Comparison of ENCODE assay signal across 10 mouse cellular contexts in genomic region chr5:73651855-73652201, GRCm38 (mm10). TPM values are rescaled to one million over a fixed set of nuclear protein-coding genes. Genes with fewer than 3 reads are reported as not detected.
DNase-seq lines count a peak whose midpoint lies in the region; ATAC-seq and TF ChIP-seq lines count a peak whose summit lies in the region.
"Had no signal": no experiment of that assay in that cellular context is flagged by ENCODE, and none has a peak within 500 bp of the region (broad histone marks: within the 10 kb centered on the region; RNA-seq: fewer than 3 reads in every experiment).

No protein-coding gene starts in this region.

- no peaks in the 10 kb centered on the region for H3K9me3 ChIP-seq in kidney, embryonic 14.5 days (ENCODE audit: control insufficient read depth, low read length)
- H3K9me3 ChIP-seq in forebrain, postnatal 0 days (ENCODE audit: low read length): no peaks in the 10 kb centered on the region
- no peaks in the 10 kb centered on the region for H3K9me3 ChIP-seq in liver, embryonic 16.5 days (replicated peaks; ENCODE audit: control insufficient read depth, low read length)
- no peaks in the 10 kb centered on the region for H3K9me3 ChIP-seq in neural tube, embryonic 14.5 days (ENCODE audit: control insufficient read depth, low read length)

- H3K4me3 ChIP-seq in kidney, embryonic 14.5 days (ENCODE audit: low read length): peak overlapping the region; percentile 53
- H3K4me3 ChIP-seq in forebrain, postnatal 0 days (ENCODE audit: low read depth, low read length): peak overlapping the region; percentile 32; the same call in 1 of the 2 replicates
- no peak overlapping the region; the same call in 1 of the 2 replicates for H3K4me3 ChIP-seq in liver, embryonic 16.5 days (ENCODE audit: low read depth, low read length)
- H3K4me3 ChIP-seq in neural tube, embryonic 14.5 days (ENCODE audit: low read depth, low read length): no peak overlapping the region

- no peak overlapping the region for H3K27ac ChIP-seq in kidney, embryonic 14.5 days (ENCODE audit: low read depth, low read length)
- H3K27ac ChIP-seq in forebrain, postnatal 0 days (ENCODE audit: low read depth, low read length): no peak overlapping the region
- no peak overlapping the region for H3K27ac ChIP-seq in liver, embryonic 16.5 days (ENCODE audit: low read length)
- no peak overlapping the region for H3K27ac ChIP-seq in neural tube, embryonic 14.5 days (ENCODE audit: low read depth, low read length)

- no peak for TF ChIP-seq CTCF in forebrain, postnatal 0 days (IDR thresholded peaks at IDR 0.05; ENCODE audit: low read depth)

- intact Hi-C loops in left cerebral cortex, postnatal 14 days (cut with DNase I): no loop called here

- no peak overlapping the region for H3K9ac ChIP-seq in kidney, embryonic 14.5 days (ENCODE audit: low read depth, low read length)
- H3K9ac ChIP-seq in forebrain, postnatal 0 days: no peak overlapping the region
- no peak overlapping the region for H3K9ac ChIP-seq in liver, embryonic 16.5 days (ENCODE audit: low read depth, low read length)
- no peak overlapping the region for H3K9ac ChIP-seq in neural tube, embryonic 14.5 days (replicated peaks; ENCODE audit: low read depth, low read length)

- under 1% methylated on average over 4 of the region's 4 CpGs for WGBS in kidney, embryonic 14.5 days
- 2% methylated on average over 4 of the region's 4 CpGs for WGBS in forebrain, postnatal 0 days
- under 1% methylated on average over 4 of the region's 4 CpGs for WGBS in liver, embryonic 16.5 days (ENCODE audit: insufficient replicate concordance)
- under 1% methylated on average over 4 of the region's 4 CpGs for WGBS in neural tube, embryonic 14.5 days

- peaks cover 17% of the 10 kb centered on the region for H3K4me1 ChIP-seq in kidney, embryonic 14.5 days (ENCODE audit: control insufficient read depth, insufficient read depth, low read length)
- peaks cover 13% of the 10 kb centered on the region for H3K4me1 ChIP-seq in forebrain, postnatal 0 days (ENCODE audit: insufficient read depth)
- no peaks in the 10 kb centered on the region; the same call in 1 of the 2 replicates for H3K4me1 ChIP-seq in liver, embryonic 16.5 days (ENCODE audit: control insufficient read depth, low read depth, low read length)
- peaks cover 8% of the 10 kb centered on the region for H3K4me1 ChIP-seq in neural tube, embryonic 14.5 days (ENCODE audit: control insufficient read depth, insufficient read depth, low read length)

- peak overlapping the region; percentile 74 for H3K4me2 ChIP-seq in kidney, embryonic 14.5 days (replicated peaks; ENCODE audit: low read depth, low read length)
- H3K4me2 ChIP-seq in forebrain, postnatal 0 days (ENCODE audit: low read depth): peak overlapping the region; percentile 69; the same call in 1 of the 2 replicates
- H3K4me2 ChIP-seq in liver, embryonic 16.5 days (ENCODE audit: low read depth, low read length): peak overlapping the region; percentile 74
- H3K4me2 ChIP-seq in neural tube, embryonic 14.5 days (ENCODE audit: low read depth, low read length): peak overlapping the region; percentile 75

- DNase-seq in kidney, adult 11 months: no peak
- no peak for DNase-seq in forebrain, postnatal 0 days
- DNase-seq in natural killer cell, adult 2 months (ENCODE audit: low spot score in 2 of 2): no peak
- no peak for DNase-seq in right cerebral cortex, postnatal 4 days
- no peak for DNase-seq in left cerebral cortex, postnatal 14 days (ENCODE audit: low spot score in 2 of 2)
- DNase-seq: layer of hippocampus, postnatal 36 days had no signal

- ATAC-seq in kidney, embryonic 14.5 days (ENCODE audit: low FRiP score, low TSS enrichment): no peak
- no peak for ATAC-seq in forebrain, postnatal 0 days
- no peak for ATAC-seq in liver, embryonic 16.5 days (ENCODE audit: low read depth)
- ATAC-seq in neural tube, embryonic 14.5 days (ENCODE audit: low read depth): no peak

- H3K36me3 ChIP-seq in kidney, embryonic 14.5 days (ENCODE audit: control insufficient read depth, insufficient read depth, low read length): no peaks in the 10 kb centered on the region
- H3K36me3 ChIP-seq in forebrain, postnatal 0 days (ENCODE audit: insufficient read depth): no peaks in the 10 kb centered on the region
- no peaks in the 10 kb centered on the region for H3K36me3 ChIP-seq in liver, embryonic 16.5 days (ENCODE audit: control insufficient read depth, insufficient read depth)
- no peaks in the 10 kb centered on the region for H3K36me3 ChIP-seq in neural tube, embryonic 14.5 days (ENCODE audit: control insufficient read depth, insufficient read depth, low read length)

- peaks cover 47% of the 10 kb centered on the region for H3K27me3 ChIP-seq in kidney, embryonic 14.5 days (ENCODE audit: control insufficient read depth, insufficient read depth, low read length)
- peaks cover 44% of the 10 kb centered on the region for H3K27me3 ChIP-seq in forebrain, postnatal 0 days (ENCODE audit: insufficient read depth, low read length)
- H3K27me3 ChIP-seq in liver, embryonic 16.5 days (ENCODE audit: control insufficient read depth, insufficient read depth, low read depth, low read length): peaks cover 63% of the 10 kb centered on the region
- H3K27me3 ChIP-seq in neural tube, embryonic 14.5 days (ENCODE audit: control insufficient read depth, insufficient read depth, low read length): peaks cover 28% of the 10 kb centered on the region

RNA-seq across cellular contexts. Expression of gene Spata18, which starts 0.6 kb away (rescaled TPM):
- 0.16 and 0.20 TPM in 2 replicates for polyA plus RNA-seq in kidney, embryonic 14.5 days (2014; fragmentation: Nextera tagmentation; extraction: Ambion mirVana)
- 1.5 and 2.6 TPM in 2 replicates for total RNA-seq in forebrain, postnatal 0 days (2014; rRNA removed)
- 1.1 and 2.2 TPM in 2 replicates for polyA plus RNA-seq in forebrain, postnatal 0 days (2015; fragmentation: Nextera tagmentation; extraction: Ambion mirVana)
- polyA plus RNA-seq in liver, embryonic 16.5 days (2015; fragmentation: Nextera tagmentation; extraction: Ambion mirVana): not detected in 2 replicates
- polyA plus RNA-seq in neural tube, embryonic 14.5 days (2014; fragmentation: Nextera tagmentation; extraction: Ambion mirVana): 0.13 and 0.24 TPM in 2 replicates
- under 1 TPM; 0.26 to 0.27 TPM for total RNA-seq in left cerebral cortex, postnatal 14 days (2021)
- total RNA-seq: common myeloid progenitor, adult 5-6 weeks had no signal

RNA-seq across cellular contexts. Expression of gene Sgcb, which starts 4.2 kb away (rescaled TPM):
- polyA plus RNA-seq in kidney, embryonic 14.5 days (2014; fragmentation: Nextera tagmentation; extraction: Ambion mirVana): 16.7 and 23.2 TPM in 2 replicates
- total RNA-seq in forebrain, postnatal 0 days (2014; rRNA removed): 17.1 and 17.5 TPM in 2 replicates
- 25.3 and 37.8 TPM in 2 replicates for polyA plus RNA-seq in forebrain, postnatal 0 days (2015; fragmentation: Nextera tagmentation; extraction: Ambion mirVana)
- 2.4 and 2.7 TPM in 2 replicates for polyA plus RNA-seq in liver, embryonic 16.5 days (2015; fragmentation: Nextera tagmentation; extraction: Ambion mirVana)
- polyA plus RNA-seq in neural tube, embryonic 14.5 days (2014; fragmentation: Nextera tagmentation; extraction: Ambion mirVana): 53.8 and 57.2 TPM in 2 replicates
- 10 to 100 TPM; 58.1 to 61.4 TPM for total RNA-seq in left cerebral cortex, postnatal 14 days (2021)

RNA-seq across cellular contexts. Expression of gene Lrrc66, which starts 19.5 kb away (rescaled TPM):
- 0.06 TPM in 1 of 2 replicates, not detected in the other for polyA plus RNA-seq in kidney, embryonic 14.5 days (2014; fragmentation: Nextera tagmentation; extraction: Ambion mirVana)
- 0.14 TPM in 1 of 2 replicates, not detected in the other for total RNA-seq in forebrain, postnatal 0 days (2014; rRNA removed)
- polyA plus RNA-seq in forebrain, postnatal 0 days (2015; fragmentation: Nextera tagmentation; extraction: Ambion mirVana): not detected in 2 replicates
- 0.19 TPM in 1 of 2 replicates, not detected in the other for polyA plus RNA-seq in liver, embryonic 16.5 days (2015; fragmentation: Nextera tagmentation; extraction: Ambion mirVana)
- not detected in 2 replicates for polyA plus RNA-seq in neural tube, embryonic 14.5 days (2014; fragmentation: Nextera tagmentation; extraction: Ambion mirVana)
- under 1 TPM in 1 of 2 experiments, not detected in 1; 0.13 TPM for total RNA-seq in left cerebral cortex, postnatal 14 days (2021)
- total RNA-seq: layer of hippocampus, postnatal 36 days had no signal

Comparison
In these comparisons a context has a peak if more than half of its experiments do, and no peak if none do; other contexts are left out.
1. H3K4me3 ChIP-seq: peak in kidney, embryonic 14.5 days (single experiment) and forebrain, postnatal 0 days (single experiment); none in liver, embryonic 16.5 days (single experiment) and neural tube, embryonic 14.5 days (single experiment).
2. Peak in every context shown above with its lines, with median percentiles within 50 percentile points of each other: H3K4me2 ChIP-seq.